Mouse (Mus musculus): ENCODE measurements around the gene Gpd2.

The Gpd2 gene

GRCm38 (mm10) chr2:57387816-57388215, 150.4 kb downstream of the Gpd2 start:
- peak; percentile 21 for DNase-seq (ENCODE audit: low spot score)

GRCm38 (mm10) chr2:57395071-57395470, 157.6 kb downstream of the Gpd2 start:
- DNase-seq (ENCODE audit: low spot score): no peak

DNA sequence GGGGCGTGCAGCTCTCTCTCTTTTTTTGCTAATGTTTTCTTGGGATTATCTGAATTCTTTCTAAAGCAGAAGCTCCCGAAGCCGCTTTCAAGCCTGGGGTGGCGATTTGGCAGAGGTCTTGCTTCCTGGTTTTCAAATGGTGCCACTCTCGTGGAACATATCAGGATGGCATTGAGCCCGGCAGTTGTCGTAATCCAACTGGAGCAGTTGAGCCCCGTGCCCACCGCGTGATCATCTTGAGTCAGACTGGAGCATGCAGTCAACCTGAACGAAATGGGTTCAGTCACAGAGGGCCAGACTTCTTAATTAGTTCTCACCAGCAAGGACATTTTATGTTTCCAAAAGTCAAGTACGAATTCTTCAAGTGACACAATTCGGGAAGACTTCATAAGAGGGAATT, 158.6 kb downstream of the Gpd2 start:
- DNase-seq (ENCODE audit: low spot score): no peak

DNA sequence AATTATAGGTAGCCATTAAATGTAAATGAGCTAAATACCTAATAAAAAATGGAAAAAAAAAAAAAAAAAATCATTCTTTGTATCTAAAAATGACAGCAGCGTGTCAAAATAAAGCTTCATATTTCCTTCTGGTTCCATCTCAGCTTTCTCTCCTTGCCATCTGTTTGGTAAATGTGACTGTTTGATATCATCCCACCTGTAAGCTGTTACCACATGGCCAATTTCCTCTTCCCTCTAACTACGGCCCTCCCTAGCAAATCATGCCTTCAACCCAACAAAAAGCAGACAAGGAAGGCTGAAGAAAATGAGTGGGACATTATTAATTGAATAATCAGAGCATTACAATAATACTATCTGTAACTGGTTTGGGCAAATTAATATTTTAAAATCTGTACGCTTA, 160.3 kb downstream of the Gpd2 start:
- no peak for DNase-seq (ENCODE audit: low spot score)

- DNase-seq (ENCODE audit: low spot score): no peak
These were observed 170.1 kb downstream of the Gpd2 start for GRCm38 (mm10) chr2:57407414-57408019.

DNA sequence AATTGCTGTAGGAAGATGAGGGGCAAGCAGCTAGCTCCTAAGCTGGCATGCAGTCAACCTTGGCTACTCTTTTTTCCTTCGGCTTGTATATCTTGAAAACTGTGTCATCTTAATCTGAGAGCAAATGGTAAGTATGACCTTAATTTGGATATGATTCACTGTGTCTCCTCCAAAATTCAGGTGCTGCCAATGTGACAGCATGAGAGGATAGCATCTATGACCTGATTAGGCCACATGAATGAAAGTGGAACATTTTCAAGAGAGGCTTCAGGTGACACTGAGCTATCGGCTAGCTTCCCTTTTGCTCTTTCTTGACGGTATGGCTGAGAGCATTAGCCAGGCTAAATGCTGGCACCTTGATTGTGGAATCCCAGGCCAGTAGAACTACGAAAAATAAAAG, 171.0 kb downstream of the Gpd2 start:
- DNase-seq (ENCODE audit: low spot score): no peak

DNA sequence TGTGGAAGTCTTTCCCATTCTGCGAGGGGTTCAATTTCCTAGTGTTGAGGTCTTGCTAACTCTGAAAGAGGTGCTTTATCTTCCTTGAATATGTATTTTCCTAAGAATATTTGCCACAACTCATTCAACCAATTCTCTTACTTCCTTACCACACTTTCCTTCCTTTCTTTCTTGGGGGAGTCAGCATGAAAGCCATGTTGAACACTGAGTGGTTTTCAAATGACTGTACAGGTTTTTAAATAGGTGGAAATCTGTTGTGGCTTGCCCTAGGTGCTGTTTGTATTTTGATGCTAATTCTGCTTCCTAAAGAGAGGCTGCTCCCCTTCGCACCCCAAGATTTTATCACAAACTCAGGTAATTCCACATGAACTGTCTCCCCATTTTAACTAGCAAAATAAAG, 174.1 kb downstream of the Gpd2 start:
- no peak for DNase-seq (ENCODE audit: low spot score)

DNA sequence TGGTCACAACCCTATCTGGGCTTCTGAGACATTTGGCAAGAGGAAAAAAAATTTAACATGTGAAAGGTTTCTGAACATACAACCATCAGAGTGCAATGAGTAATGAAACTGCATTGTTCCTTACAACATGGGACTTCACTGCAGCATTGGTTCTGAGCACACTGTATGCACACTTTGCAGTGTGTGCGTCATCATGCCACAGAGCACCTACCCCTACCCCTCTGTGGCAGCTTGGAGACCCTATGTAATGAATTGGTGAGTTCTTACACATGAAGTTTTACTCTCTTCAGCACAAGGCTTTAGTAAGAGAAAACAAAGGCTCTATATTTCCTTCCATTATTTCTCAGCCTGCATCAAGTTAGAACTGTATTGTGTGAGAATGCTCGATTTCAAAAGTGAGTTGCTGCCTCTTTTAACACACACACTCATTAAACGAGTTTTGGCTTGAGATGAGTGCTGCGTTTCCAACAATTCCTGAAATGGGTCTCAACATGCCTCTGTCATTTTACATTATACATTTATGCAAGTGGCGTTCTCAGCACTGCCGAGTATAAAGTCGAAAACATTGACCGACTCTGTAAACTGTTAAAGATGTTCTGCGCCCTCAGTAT, 177.2 kb downstream of the Gpd2 start:
- DNase-seq (ENCODE audit: low spot score): no peak

GRCm38 (mm10) chr2:57416711-57417110, 179.3 kb downstream of the Gpd2 start:
- DNase-seq (ENCODE audit: low spot score): no peak
